38 mouse cellular contexts compared by ENCODE assay signal in genomic region chr7:3201134-3201705, GRCm38 (mm10). TPM values are rescaled to one million over a fixed set of nuclear protein-coding genes. Genes with fewer than 3 reads are reported as not detected.
DNase-seq lines count a peak whose midpoint lies in the region; ATAC-seq lines count a peak whose summit lies in the region.
"Had no signal": no experiment of that assay in that cellular context is flagged by ENCODE, and none has a peak within 500 bp of the region (broad histone marks: within the 10 kb centered on the region; RNA-seq: fewer than 3 reads in every experiment).

No protein-coding gene starts in this region.

- no peaks in the 10 kb centered on the region for H3K36me3 ChIP-seq in heart, embryonic 10.5 days
- no peaks in the 10 kb centered on the region for H3K36me3 ChIP-seq in kidney, embryonic 15.5 days
- no peaks in the 10 kb centered on the region for H3K36me3 ChIP-seq in intestine, embryonic 15.5 days
- H3K36me3 ChIP-seq: limb, embryonic 10.5 days; liver, embryonic 15.5 days; lung, embryonic 15.5 days; neural tube, embryonic 12.5 days had no signal

- H3K27me3 ChIP-seq in heart, embryonic 10.5 days (ENCODE audit: insufficient read depth, poor library complexity, severe bottlenecking) = no peaks in the 10 kb centered on the region
- H3K27me3 ChIP-seq in kidney, embryonic 15.5 days = no peaks in the 10 kb centered on the region
- no peaks in the 10 kb centered on the region for H3K27me3 ChIP-seq in intestine, embryonic 15.5 days (replicated peaks)
- H3K27me3 ChIP-seq: liver, embryonic 15.5 days; lung, embryonic 15.5 days; megakaryocyte, embryonic 14.5 days; neural tube, embryonic 12.5 days had no signal

- 0 out of 2 replicates have a peak overlapping the region, but pooled peaks have one; percentile 42 for H3K27ac ChIP-seq in heart, embryonic 10.5 days
- H3K27ac ChIP-seq in kidney, embryonic 15.5 days = no peak overlapping the region
- H3K27ac ChIP-seq in intestine, embryonic 15.5 days = no peak overlapping the region
- H3K27ac ChIP-seq: hindbrain, embryonic 14.5 days; limb, embryonic 10.5 days; liver, embryonic 15.5 days; lung, embryonic 15.5 days; neural tube, embryonic 12.5 days had no signal

- ATAC-seq in kidney, embryonic 15.5 days (replicated peaks; ENCODE audit: low FRiP score) = no peak
- peak; percentile 58 for ATAC-seq in intestine, embryonic 15.5 days
- no peak for ATAC-seq in cerebellum, adult (ENCODE audit: insufficient number of reproducible peaks, low FRiP score, low TSS enrichment)
- ATAC-seq: CD4-positive, CD25-positive, alpha-beta regulatory T cell, adult 4 months; forebrain, embryonic 14.5 days; inflammation-experienced regulatory T-cells, adult 6 months had no signal

- WGBS in heart, embryonic 10.5 days = 20% methylated on average over 12 of the region's 12 CpGs
- 24% methylated on average over 12 of the region's 12 CpGs for WGBS in kidney, embryonic 15.5 days
- 25% methylated on average over 12 of the region's 12 CpGs for WGBS in intestine, embryonic 15.5 days

- no peak overlapping the region for H3K9ac ChIP-seq in kidney, embryonic 15.5 days
- H3K9ac ChIP-seq in intestine, embryonic 15.5 days = no peak overlapping the region
- H3K9ac ChIP-seq: hindbrain, embryonic 14.5 days; liver, embryonic 15.5 days; lung, embryonic 15.5 days; neural tube, embryonic 12.5 days had no signal

- no peaks in the 10 kb centered on the region for H3K9me3 ChIP-seq in heart, embryonic 10.5 days
- H3K9me3 ChIP-seq in kidney, embryonic 15.5 days (replicated peaks) = no peaks in the 10 kb centered on the region
- no peaks in the 10 kb centered on the region for H3K9me3 ChIP-seq in intestine, embryonic 15.5 days
- H3K9me3 ChIP-seq: limb, embryonic 10.5 days; liver, embryonic 15.5 days; lung, embryonic 15.5 days; megakaryocyte, embryonic 14.5 days; neural tube, embryonic 12.5 days had no signal

- H3K4me1 ChIP-seq in heart, embryonic 10.5 days = peaks cover 14% of the 10 kb centered on the region
- no peaks in the 10 kb centered on the region for H3K4me1 ChIP-seq in kidney, embryonic 15.5 days
- H3K4me1 ChIP-seq in intestine, embryonic 15.5 days (replicated peaks) = no peaks in the 10 kb centered on the region
- H3K4me1 ChIP-seq: limb, embryonic 10.5 days; lung, embryonic 15.5 days; neural tube, embryonic 12.5 days had no signal

- DNase-seq in heart, embryonic 10.5 days (ENCODE audit: low spot score) = no peak
- DNase-seq in heart, postnatal 36 days = no peak
- peak; percentile 3 to 15 for DNase-seq in kidney, postnatal 36 days
- DNase-seq in left cerebral cortex, postnatal 36 days (ENCODE audit: low spot score in 2 of 2) = no peak
- no peak for DNase-seq in cerebellum, postnatal 25 days
- DNase-seq: adrenal gland, postnatal 25 days; cerebellum, adult 9-10 months; gastrocnemius, postnatal 10 days; heart, adult 11 months; layer of hippocampus, adult 9-11 months; liver; lung, postnatal 36 days; midbrain, embryonic 14.5 days; retina, postnatal 1 day; right cerebral cortex, postnatal 25 days; spleen, adult 18-20 months; thymus, postnatal 14 days had no signal

- H3K4me3 ChIP-seq in heart, embryonic 10.5 days = no peak overlapping the region
- H3K4me3 ChIP-seq in kidney, embryonic 15.5 days (replicated peaks) = no peak overlapping the region
- H3K4me3 ChIP-seq in intestine, embryonic 15.5 days (replicated peaks) = no peak overlapping the region
- H3K4me3 ChIP-seq: erythroblast, embryonic 14.5 days; limb, embryonic 10.5 days; liver, embryonic 15.5 days; lung, embryonic 15.5 days; megakaryocyte, embryonic 14.5 days; neural tube, embryonic 12.5 days had no signal

- H3K4me2 ChIP-seq in kidney, embryonic 15.5 days = no peak overlapping the region
- no peak overlapping the region for H3K4me2 ChIP-seq in intestine, embryonic 15.5 days (replicated peaks)
- H3K4me2 ChIP-seq: hindbrain, embryonic 14.5 days; liver, embryonic 15.5 days; lung, embryonic 15.5 days; neural tube, embryonic 12.5 days had no signal

- intact Hi-C loops in heart, postnatal 36 days (cut with DNase I) = no loop called here
- intact Hi-C loops in left cerebral cortex, postnatal 36 days (cut with DNase I) = no loop called here

RNA-seq across cellular contexts. Expression of gene AU018091, which starts 32.2 kb away (rescaled TPM):
- 0.30 and 0.65 TPM in 2 replicates for polyA plus RNA-seq in heart, embryonic 10.5 days (2016; fragmentation: Nextera tagmentation; extraction: Ambion mirVana)
- not detected for total RNA-seq in heart, postnatal 36 days (2021)
- polyA plus RNA-seq in kidney, embryonic 15.5 days (2015; fragmentation: Nextera tagmentation; extraction: Ambion mirVana) = not detected in 2 replicates
- not detected in 2 replicates for polyA plus RNA-seq in intestine, embryonic 15.5 days (2015; fragmentation: Nextera tagmentation; extraction: Ambion mirVana)
- not detected for total RNA-seq in left cerebral cortex, postnatal 36 days (2021)
- total RNA-seq: adrenal gland, postnatal 25 days; gastrocnemius, postnatal 10 days; heart, postnatal 25 days; left cerebral cortex, adult 8-10 months had no signal
- polyA plus RNA-seq: CD4-positive, CD25-positive, alpha-beta regulatory T cell, adult 4 months; cortical plate, adult 2 months; erythroblast, embryonic 14.5 days; forebrain, embryonic 14.5 days; frontal cortex, adult 2 months; heart, embryonic 14.5 days; hindbrain, embryonic 14.5 days; inflammation-experienced regulatory T-cells, adult 6 months; large intestine, adult 2 months; liver, embryonic 15.5 days; midbrain, embryonic 14.5 days had no signal

RNA-seq across cellular contexts. Expression of gene Nlrp12, which starts 48.3 kb away (rescaled TPM):
- 0.06 TPM in 1 of 2 replicates, not detected in the other for polyA plus RNA-seq in heart, embryonic 10.5 days (2016; fragmentation: Nextera tagmentation; extraction: Ambion mirVana)
- not detected for total RNA-seq in heart, postnatal 36 days (2021)
- 0.03 TPM in 2 replicates for polyA plus RNA-seq in kidney, embryonic 15.5 days (2015; fragmentation: Nextera tagmentation; extraction: Ambion mirVana)
- polyA plus RNA-seq in intestine, embryonic 15.5 days (2015; fragmentation: Nextera tagmentation; extraction: Ambion mirVana) = not detected in 2 replicates
- total RNA-seq in left cerebral cortex, postnatal 36 days (2021) = not detected
- total RNA-seq: adrenal gland, postnatal 25 days; heart, postnatal 25 days; left cerebral cortex, adult 8-10 months had no signal
- polyA plus RNA-seq: brain, embryonic 14.5 days; CD4-positive, CD25-positive, alpha-beta regulatory T cell, adult 4 months; embryonic facial prominence, embryonic 11.5 days; erythroblast, embryonic 14.5 days; forebrain, embryonic 14.5 days; heart, embryonic 14.5 days; inflammation-experienced regulatory T-cells, adult 6 months; large intestine, adult 2 months; limb, embryonic 10.5 days; midbrain, embryonic 14.5 days; neural tube, embryonic 12.5 days had no signal

Comparison
In these comparisons a context has a peak if more than half of its experiments do, and no peak if none do; other contexts are left out.
1. DNase-seq: peak in kidney, postnatal 36 days (2 of 2); none in heart, embryonic 10.5 days (single experiment), heart, postnatal 36 days (0 of 2), left cerebral cortex, postnatal 36 days (0 of 2) and cerebellum, postnatal 25 days (0 of 2).